Mouse (Mus musculus) lung, adult 2 months (tissue): Measurements from ENCODE around the gene Tmprss9. TPM values are rescaled to one million over a fixed set of nuclear protein-coding genes. Genes with fewer than 3 reads are reported as not detected.

Source experiments
- DNase-seq: peaks from one replicate; pipeline ENCODE4 v3.0.0; 2022
- H3K4me1 ChIP-seq: fragments of 200-500 bp; 2 replicates; pipeline ENCODE4 v1.6.1; 2011; ENCODE audit warnings: low read length; ENCODE audit not compliant: control insufficient read depth, insufficient read depth
- H3K4me3 ChIP-seq: fragments of 200-500 bp; replicated peaks from 2 replicates; pipeline ENCODE3; 2011; ENCODE audit warnings: low read depth, mild to moderate bottlenecking, control low read depth, low read length; ENCODE audit errors: extremely low read depth
- CTCF ChIP-seq: fragments of 200-500 bp; IDR thresholded peaks from 2 replicates; pipeline ENCODE4 v1.5.1; 2011; ENCODE audit warnings: mild to moderate bottlenecking, low read length, control low read depth; ENCODE audit not compliant: insufficient read depth
- POLR2A ChIP-seq: fragments of 200-500 bp; IDR thresholded peaks from 2 replicates; pipeline ENCODE4 v1.6.1; 2011; ENCODE audit warnings: low read depth, mild to moderate bottlenecking, control low read depth, low read length, borderline replicate concordance; ENCODE audit errors: extremely low read depth
- WGBS: fragments of 180-500 bp; shearing (Covaris S2); methylation state at CpG from one replicate; pipeline ENCODE4 v1.1.7; 2018; 5-methylcytosine and 5-hydroxymethylcytosine counted together
- polyA plus RNA-seq: library from polyadenylated mRNA; depleted of rRNA; stranded (reverse); fragments of >200 nt; gene quantifications from 2 replicates; pipeline ENCODE4 v1.2.3, GENCODE M21; 2012

Gene Tmprss9
- polyA plus RNA-seq, 1 experiment = 0.07 TPM

GRCm38 (mm10) chr10:80929299-80930226 lies 57.9 kb downstream of the Tmprss9 start, which contains the start of gene Gadd45b:
Gene Gadd45b, plus strand, starts transcription at chr10:80930073.
- peak; percentile 98 for DNase-seq
- no peak for TF ChIP-seq CTCF
- TF ChIP-seq POLR2A = peak; percentile 100
- under 1% methylated on average over 56 of the region's 56 CpGs for WGBS
- peak within 1 kb of the TSS; percentile 97 for H3K4me3 ChIP-seq
- peaks cover 21% of the 10 kb centered on the region for H3K4me1 ChIP-seq

- Histone ChIP-seq H3K4me1 (peaks cover 21% of the 10 kb centered on the region), H3K4me3 (peak overlapping the region; percentile 97)
- TF ChIP-seq POLR2A (no peak), CTCF (no peak)
- peak; percentile 39 for DNase-seq
- 1% methylated on average over 45 of the region's 45 CpGs for WGBS
Measured at GRCm38 (mm10) chr10:80930361-80931152, 58.9 kb downstream of the Tmprss9 start.

GRCm38 (mm10) chr10:80931153-80931671 lies 59.6 kb downstream of the Tmprss9 start:
- no peak for TF ChIP-seq CTCF
- peak; percentile 18; the same call in 1 of the 2 replicates for TF ChIP-seq POLR2A
- 11% methylated on average over 14 of the region's 14 CpGs for WGBS
- Histone ChIP-seq H3K4me1 (peaks cover 25% of the 10 kb centered on the region), H3K4me3 (peak overlapping the region; percentile 97)
- peak; percentile 53 for DNase-seq

- 20% methylated on average over 26 of the region's 26 CpGs for WGBS
- TF ChIP-seq POLR2A (peak; percentile 20; the same call in 1 of the 2 replicates), CTCF (no peak)
- peaks cover 26% of the 10 kb centered on the region for H3K4me1 ChIP-seq
- H3K4me3 ChIP-seq = peak overlapping the region; percentile 39
- no peak for DNase-seq
Measured at GRCm38 (mm10) chr10:80931695-80932094, 60.0 kb downstream of the Tmprss9 start.

- peak overlapping the region; percentile 47 for H3K4me3 ChIP-seq
- H3K4me1 ChIP-seq = peaks cover 32% of the 10 kb centered on the region
- no peak for TF ChIP-seq CTCF
- TF ChIP-seq POLR2A = peak; percentile 36; the same call in 1 of the 2 replicates
- peak; percentile 56 for DNase-seq
- WGBS = 4% methylated on average over 20 of the region's 20 CpGs
Measured at GRCm38 (mm10) chr10:80932206-80932605, 60.6 kb downstream of the Tmprss9 start.

- peaks cover 36% of the 10 kb centered on the region for H3K4me1 ChIP-seq
- no peak overlapping the region for H3K4me3 ChIP-seq
- 5% methylated on average over 17 of the region's 17 CpGs for WGBS
- TF ChIP-seq POLR2A (no peak), CTCF (no peak)
- DNase-seq = peak; percentile 52
Measured at GRCm38 (mm10) chr10:80932700-80933420, 61.2 kb downstream of the Tmprss9 start.

GRCm38 (mm10) chr10:80933421-80933979 lies 61.9 kb downstream of the Tmprss9 start:
- Histone ChIP-seq H3K4me1 (peaks cover 41% of the 10 kb centered on the region), H3K4me3 (peak overlapping the region; percentile 15)
- WGBS = 3% methylated on average over 21 of the region's 21 CpGs
- peak; percentile 58 for DNase-seq
- TF ChIP-seq POLR2A (peak; percentile 43; the same call in 1 of the 2 replicates), CTCF (no peak)

GRCm38 (mm10) chr10:80934136-80934985 lies 62.7 kb downstream of the Tmprss9 start:
- WGBS = 54% methylated on average over 14 of the region's 14 CpGs
- Histone ChIP-seq H3K4me3 (no peak overlapping the region), H3K4me1 (peaks cover 47% of the 10 kb centered on the region)
- DNase-seq = no peak
- TF ChIP-seq CTCF (no peak), POLR2A (no peak)
